Mouse (Mus musculus) heart, postnatal 0 days (tissue): ENCODE results near the gene Spats2. TPM values are rescaled to one million over a fixed set of nuclear protein-coding genes. Genes with fewer than 3 reads are reported as not detected.

Experiments used
- ATAC-seq: fragments of 200-750 bp; cut with Nextera tagmentation; 2 replicates; pipeline ENCODE4 v1.8.0; 2017; ENCODE audit warnings: low read depth, moderate number of reproducible peaks, moderate library complexity; ENCODE audit not compliant: insufficient read depth
- DNase-seq: peaks from one replicate; pipeline ENCODE4 v3.0.0-alpha.2; 2016; ENCODE audit warnings: low spot score
- H3K27ac ChIP-seq: fragments of 300-500 bp; sonication (generic); 2 replicates; pipeline ENCODE4 v1.5.1; 2014; ENCODE audit warnings: low read depth, mild to moderate bottlenecking
- H3K27me3 ChIP-seq: fragments of 300-500 bp; sonication (generic); 2 replicates; pipeline ENCODE4 v1.6.1; 2014; ENCODE audit warnings: low read length, mixed read lengths; ENCODE audit not compliant: control insufficient read depth, insufficient read depth
- H3K36me3 ChIP-seq: fragments of 300-500 bp; sonication (generic); replicated peaks from 2 replicates; pipeline ENCODE4 v1.6.1; 2014; ENCODE audit warnings: low read length, mixed read lengths; ENCODE audit not compliant: control insufficient read depth, insufficient read depth
- H3K4me1 ChIP-seq: fragments of 300-500 bp; sonication (generic); 2 replicates; pipeline ENCODE4 v1.6.1; 2014; ENCODE audit warnings: antibody characterized with exemption; ENCODE audit not compliant: control insufficient read depth, insufficient read depth
- H3K4me2 ChIP-seq: fragments of 300-500 bp; sonication (generic); 2 replicates; pipeline ENCODE4 v1.6.1; 2014; ENCODE audit warnings: low read depth, mild to moderate bottlenecking, low read length, moderate library complexity
- H3K4me3 ChIP-seq: fragments of 300-500 bp; sonication (generic); 2 replicates; pipeline ENCODE4 v1.5.1; 2014; ENCODE audit warnings: low read depth, low read length
- H3K9ac ChIP-seq: fragments of 300-500 bp; sonication (generic); replicated peaks from 2 replicates; pipeline ENCODE4 v1.6.1; 2014; ENCODE audit warnings: low read depth, low read length, mixed read lengths
- H3K9me3 ChIP-seq: fragments of 300-500 bp; sonication (generic); replicated peaks from 2 replicates; pipeline ENCODE4 v1.6.1; 2016; ENCODE audit warnings: low read length; ENCODE audit not compliant: control insufficient read depth
- CTCF ChIP-seq: IDR thresholded peaks from 2 replicates; pipeline ENCODE4 v1.5.1; 2016; ENCODE audit warnings: antibody characterized with exemption, control low read depth, low read depth
- EP300 ChIP-seq: IDR thresholded peaks from 2 replicates; pipeline ENCODE4 v1.6.1; 2016; ENCODE audit warnings: antibody characterized with exemption, low read depth
- WGBS: fragments of 180-500 bp; shearing (Covaris S2); extraction: QIAGEN DNeasy Blood & Tissue Kit; methylation state at CpG from one replicate; pipeline ENCODE4 v1.1.7; 2014; 5-methylcytosine and 5-hydroxymethylcytosine counted together
- microRNA-seq: library from miRNA; unstranded; fragments of <30 nt; microRNA quantifications from one replicate; pipeline ENCODE4, GENCODE M21; 2016
- polyA plus RNA-seq: library from polyadenylated mRNA; unstranded; fragments of >200 nt; fragmentation: Nextera tagmentation; extraction: Ambion mirVana; gene quantifications from 2 replicates; pipeline ENCODE4 v1.2.1, GENCODE M21; 2015
- total RNA-seq: library from RNA; depleted of rRNA; stranded (reverse); fragments of >200 nt; gene quantifications from 2 replicates; pipeline ENCODE4 v1.2.3, GENCODE M21; 2014; ENCODE audit warnings: low replicate concordance; rRNA removed

Spats2 gene
- total and polyA plus RNA-seq, 2 experiments from 2014 or later = 16.1 to 17.6 TPM

- Histone ChIP-seq H3K27me3 (no peaks in the 10 kb centered on the region), H3K27ac (no peak overlapping the region), H3K4me3 (no peak overlapping the region), H3K36me3 (no peaks in the 10 kb centered on the region), H3K9me3 (no peaks in the 10 kb centered on the region), H3K4me2 (no peak overlapping the region), H3K9ac (no peak overlapping the region), H3K4me1 (peaks cover 13% of the 10 kb centered on the region; the same call in 1 of the 2 replicates)
- 12% methylated on average over 10 of the region's 10 CpGs for WGBS
- TF ChIP-seq EP300 (no peak), CTCF (no peak)
- DNase-seq (no peak), ATAC-seq (no peak)
Observed at GRCm38 (mm10) chr15:99262702-99263101, 137.0 kb downstream of the Spats2 start.

Small RNA genes within 50 kb of the gene (microRNA-seq; reads per million reads assigned to microRNA genes)
- 1.6 reads per million for gene Mir6960

Other genes with a start within 250 kb of the Spats2 start
- gene Rhebl1, start 231.4 kb upstream of the Spats2 start, total RNA-seq = 7.5 and 12.6 TPM in 2 replicates
- 4.0 and 4.1 TPM in 2 replicates for gene Rhebl1, start 231.4 kb upstream of the Spats2 start, polyA plus RNA-seq
- 4.4 and 4.8 TPM in 2 replicates for gene Dhh, start 227.4 kb upstream of the Spats2 start, total RNA-seq
- gene Dhh, start 227.4 kb upstream of the Spats2 start, polyA plus RNA-seq = 1.7 TPM in 2 replicates
- gene Lmbr1l, start 207.7 kb upstream of the Spats2 start, total RNA-seq = 25.5 and 28.2 TPM in 2 replicates
- gene Lmbr1l, start 207.7 kb upstream of the Spats2 start, polyA plus RNA-seq = 8.0 and 9.6 TPM in 2 replicates
- gene Tuba1b, start 191.4 kb upstream of the Spats2 start, total RNA-seq = 2,330 and 2,912 TPM in 2 replicates
- gene Tuba1b, start 191.4 kb upstream of the Spats2 start, polyA plus RNA-seq = 608 and 611 TPM in 2 replicates
- gene Gm49450, start 172.4 kb upstream of the Spats2 start, total RNA-seq = 78.3 and 158 TPM in 2 replicates
- not detected in 2 replicates for gene Gm49450, start 172.4 kb upstream of the Spats2 start, polyA plus RNA-seq
- 1,016 and 1,136 TPM in 2 replicates for gene Tuba1a, start 172.2 kb upstream of the Spats2 start, total RNA-seq
- gene Tuba1a, start 172.2 kb upstream of the Spats2 start, polyA plus RNA-seq = 404 and 408 TPM in 2 replicates
- gene Tuba1c, start 96.0 kb upstream of the Spats2 start, total RNA-seq = 309 and 399 TPM in 2 replicates
- gene Tuba1c, start 96.0 kb upstream of the Spats2 start, polyA plus RNA-seq = 73.8 and 97.1 TPM in 2 replicates
- gene Prph, start 70.7 kb upstream of the Spats2 start, total RNA-seq = 2.0 TPM in 1 of 2 replicates, not detected in the other
- 0.07 and 0.84 TPM in 2 replicates for gene Prph, start 70.7 kb upstream of the Spats2 start, polyA plus RNA-seq
- 16.2 and 19.1 TPM in 2 replicates for gene Troap, start 51.3 kb upstream of the Spats2 start, total RNA-seq
- 7.0 and 8.1 TPM in 2 replicates for gene Troap, start 51.3 kb upstream of the Spats2 start, polyA plus RNA-seq
- not detected in 2 replicates for gene C1ql4, start 38.1 kb upstream of the Spats2 start, total RNA-seq
- 0.20 TPM in 1 of 2 replicates, not detected in the other for gene C1ql4, start 38.1 kb upstream of the Spats2 start, polyA plus RNA-seq
- gene Dnajc22, start 32.7 kb upstream of the Spats2 start, total RNA-seq = 2.3 TPM in 1 of 2 replicates, not detected in the other
- gene Dnajc22, start 32.7 kb upstream of the Spats2 start, polyA plus RNA-seq = 0.29 and 0.61 TPM in 2 replicates
- gene Kcnh3, start 98.9 kb downstream of the Spats2 start, total RNA-seq = 0.19 and 2.0 TPM in 2 replicates
- gene Kcnh3, start 98.9 kb downstream of the Spats2 start, polyA plus RNA-seq = 0.07 and 0.08 TPM in 2 replicates
- gene Mcrs1, start 126.0 kb downstream of the Spats2 start, total RNA-seq = 211 and 235 TPM in 2 replicates
- gene Mcrs1, start 126.0 kb downstream of the Spats2 start, polyA plus RNA-seq = 128 and 141 TPM in 2 replicates
- 25.4 and 26.9 TPM in 2 replicates for gene Prpf40b, start 169.2 kb downstream of the Spats2 start, total RNA-seq
- gene Prpf40b, start 169.2 kb downstream of the Spats2 start, polyA plus RNA-seq = 27.4 and 29.3 TPM in 2 replicates
- not detected in 2 replicates for gene Fam186b, start 170.0 kb downstream of the Spats2 start, total RNA-seq
- 0.07 and 0.22 TPM in 2 replicates for gene Fam186b, start 170.0 kb downstream of the Spats2 start, polyA plus RNA-seq
- 18.2 and 21.6 TPM in 2 replicates for gene Fmnl3, start 244.6 kb downstream of the Spats2 start, total RNA-seq
- 10.1 and 12.1 TPM in 2 replicates for gene Fmnl3, start 244.6 kb downstream of the Spats2 start, polyA plus RNA-seq